Mouse (Mus musculus) olfactory bulb, adult 2 months (tissue): Measurements from ENCODE around the gene Prkra. TPM values are rescaled to one million over a fixed set of nuclear protein-coding genes. Genes with fewer than 3 reads are reported as not detected.

ENCODE experiments used
- H3K27ac ChIP-seq: fragments of 200-500 bp; 2 replicates; pipeline ENCODE4 v1.5.1; 2012; ENCODE audit warnings: low read depth, low read length; ENCODE audit not compliant: insufficient read depth
- H3K4me1 ChIP-seq: fragments of 200-500 bp; 2 replicates; pipeline ENCODE4 v1.6.1; 2012; ENCODE audit warnings: low read length; ENCODE audit not compliant: control insufficient read depth, insufficient read depth
- H3K4me3 ChIP-seq: fragments of 200-500 bp; 2 replicates; pipeline ENCODE4 v1.5.1; 2012; ENCODE audit warnings: mild to moderate bottlenecking, low read depth, low read length, moderate library complexity; ENCODE audit not compliant: insufficient read depth
- CTCF ChIP-seq: fragments of 200-500 bp; IDR thresholded peaks from 2 replicates; pipeline ENCODE4 v1.5.1; 2012; ENCODE audit warnings: low read depth, mild to moderate bottlenecking, low read length, moderate library complexity; ENCODE audit not compliant: insufficient read depth
- POLR2A ChIP-seq: fragments of 200-500 bp; IDR thresholded peaks from 2 replicates; pipeline ENCODE4 v1.6.1; 2012; ENCODE audit warnings: mild to moderate bottlenecking, low read depth, low read length, moderate library complexity; ENCODE audit not compliant: insufficient read depth
- WGBS: fragments of 180-500 bp; shearing (Covaris S2); methylation state at CpG from one replicate; pipeline ENCODE4 v1.1.7; 2018; 5-methylcytosine and 5-hydroxymethylcytosine counted together
- polyA plus RNA-seq: library from polyadenylated mRNA; stranded (reverse); fragments of >200 nt; gene quantifications from 2 replicates; pipeline ENCODE4 v1.2.4, GENCODE M21; 2012; ENCODE audit warnings: low replicate concordance; ENCODE audit not compliant: missing spikeins, insufficient read depth, insufficient read length

Prkra gene
- polyA plus RNA-seq, 1 experiment, result not detected

DNA sequence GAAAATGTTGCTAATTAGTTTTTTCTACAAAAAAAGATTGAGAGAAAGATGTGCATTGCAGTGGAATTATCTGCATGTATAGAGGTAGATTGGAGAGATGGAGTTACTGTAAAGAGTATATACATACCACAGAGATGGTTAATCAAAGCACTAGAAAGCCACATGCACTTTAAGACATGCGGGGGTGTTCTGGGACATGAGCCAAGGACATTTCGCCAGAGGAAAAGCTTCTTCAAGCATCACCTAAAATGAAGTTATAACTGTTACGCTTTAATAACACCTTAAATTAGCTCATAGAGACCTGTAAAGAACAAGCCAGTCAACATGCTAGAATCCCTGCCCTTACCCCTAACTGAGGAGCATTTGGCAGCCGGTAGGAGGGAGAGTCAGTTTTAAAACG, 19.4 kb upstream of the Prkra start:
- TF ChIP-seq POLR2A, result no peak
- TF ChIP-seq CTCF, result no peak
- H3K27ac ChIP-seq, result no peak overlapping the region
- no peaks in the 10 kb centered on the region for H3K4me1 ChIP-seq
- 53% methylated on average over 5 of the region's 5 CpGs for WGBS
- H3K4me3 ChIP-seq, result no peak overlapping the region

DNA sequence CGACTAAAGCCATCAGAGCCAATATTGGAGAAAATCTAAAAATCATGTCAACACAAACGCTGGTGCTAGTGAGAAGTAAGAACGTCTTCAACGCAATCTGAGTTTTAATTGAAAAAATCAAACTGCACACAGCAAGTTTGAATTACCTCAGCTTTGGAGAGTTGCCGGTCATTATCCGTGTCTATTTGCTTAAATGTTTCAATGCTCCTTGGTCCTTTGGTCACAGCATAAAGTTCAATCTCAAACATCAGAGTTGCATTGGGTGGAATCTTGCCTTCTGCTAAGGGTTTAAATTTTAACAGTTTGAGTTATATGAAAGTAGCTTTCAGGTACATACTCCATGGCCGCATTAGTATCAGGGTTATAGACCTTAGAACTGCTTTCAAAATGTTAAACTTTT, 17.7 kb upstream of the Prkra start:
- H3K4me3 ChIP-seq, result no peak overlapping the region
- no peak overlapping the region for H3K27ac ChIP-seq
- TF ChIP-seq POLR2A (no peak), CTCF (no peak)
- no peaks in the 10 kb centered on the region for H3K4me1 ChIP-seq
- 98% methylated on average over 7 of the region's 7 CpGs for WGBS

GRCm38 (mm10) chr2:76659419-76659818, 11.6 kb upstream of the Prkra start:
- H3K4me1 ChIP-seq, result no peaks in the 10 kb centered on the region
- TF ChIP-seq CTCF (no peak), POLR2A (no peak)
- H3K27ac ChIP-seq, result no peak overlapping the region
- no peak overlapping the region for H3K4me3 ChIP-seq
- 23% methylated on average over 8 of the region's 8 CpGs for WGBS

DNA sequence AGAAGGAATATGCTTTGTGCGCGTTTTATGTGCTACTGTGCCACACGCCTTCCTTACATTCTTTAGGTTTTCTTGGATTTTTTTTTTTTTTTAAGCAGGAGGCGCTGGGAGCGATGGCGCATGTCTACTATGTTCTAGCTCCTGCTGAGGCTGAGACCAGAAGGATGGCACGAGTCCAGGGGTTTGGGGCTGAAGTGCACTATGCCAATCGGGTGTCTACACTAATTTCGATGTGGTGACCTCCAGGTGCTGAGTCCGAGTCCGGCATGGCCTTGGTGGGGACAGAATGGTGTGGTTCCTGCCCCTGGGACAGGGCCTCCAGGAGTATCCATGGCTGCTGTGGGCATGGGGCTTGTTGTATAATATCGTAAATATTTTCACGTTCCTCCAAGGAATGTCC, 10.7 kb upstream of the Prkra start:
- Histone ChIP-seq H3K27ac (no peak overlapping the region), H3K4me1 (no peaks in the 10 kb centered on the region), H3K4me3 (no peak overlapping the region)
- TF ChIP-seq POLR2A, result no peak
- no peak for TF ChIP-seq CTCF
- WGBS, result 85% methylated on average over 13 of the region's 13 CpGs

DNA sequence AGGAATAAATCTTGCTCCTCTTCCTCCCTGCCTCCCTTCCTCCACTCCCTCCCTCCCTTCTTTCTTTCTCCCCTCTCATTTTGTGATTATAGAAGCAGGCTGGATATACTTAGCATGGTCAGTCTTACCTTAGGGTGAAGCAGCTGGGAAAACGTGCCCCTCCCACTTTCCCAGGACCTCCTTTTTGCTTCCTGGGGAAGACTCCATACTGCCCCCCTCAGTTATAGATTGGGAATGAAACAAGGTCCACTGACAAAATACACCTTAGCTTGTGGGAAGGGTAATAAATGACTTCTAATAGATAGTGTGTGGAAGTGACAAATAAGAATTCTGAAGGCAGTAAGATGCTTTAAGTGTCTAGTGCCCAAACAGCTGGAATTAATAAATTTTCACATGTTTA, 8.2 kb upstream of the Prkra start:
- whole genome bisulfite sequencing, result 16% methylated on average over 1 of the region's 1 CpGs
- Histone ChIP-seq H3K4me1 (no peaks in the 10 kb centered on the region), H3K27ac (no peak overlapping the region), H3K4me3 (no peak overlapping the region)
- no peak for TF ChIP-seq CTCF

DNA sequence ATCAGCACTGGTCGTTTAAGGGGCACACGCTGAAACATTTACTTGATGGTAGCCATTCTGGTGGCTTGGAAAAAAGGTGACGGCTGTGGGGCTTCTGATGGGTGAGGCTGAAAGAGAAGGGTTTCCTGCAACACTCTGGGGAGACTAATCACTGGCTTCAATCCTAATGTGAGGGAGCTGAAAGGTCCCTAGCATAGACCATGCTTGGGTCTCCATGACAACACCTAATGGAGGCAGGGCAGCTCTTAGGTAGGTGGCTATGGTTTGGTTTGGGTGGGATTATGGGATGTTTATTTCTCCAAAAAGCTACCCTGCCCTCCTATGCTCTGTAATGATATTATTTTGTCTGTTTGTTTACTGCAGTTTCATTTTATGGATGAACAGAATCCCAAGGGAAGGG, 7.6 kb upstream of the Prkra start:
- Histone ChIP-seq H3K4me3 (no peak overlapping the region), H3K4me1 (no peaks in the 10 kb centered on the region), H3K27ac (no peak overlapping the region)
- 85% methylated on average over 3 of the region's 3 CpGs for WGBS
- TF ChIP-seq POLR2A, result no peak
- no peak for TF ChIP-seq CTCF

- Histone ChIP-seq H3K4me3 (no peak overlapping the region), H3K4me1 (no peaks in the 10 kb centered on the region), H3K27ac (no peak overlapping the region)
- 81% methylated on average over 5 of the region's 5 CpGs for WGBS
- TF ChIP-seq CTCF, result no peak
- TF ChIP-seq POLR2A, result no peak
Measured at GRCm38 (mm10) chr2:76654646-76655045, 6.8 kb upstream of the Prkra start.

- Histone ChIP-seq H3K27ac (no peak overlapping the region), H3K4me1 (peaks cover 2% of the 10 kb centered on the region; the same call in 1 of the 2 replicates), H3K4me3 (no peak overlapping the region)
- 97% methylated on average over 4 of the region's 4 CpGs for WGBS
- TF ChIP-seq POLR2A (no peak), CTCF (no peak)
Measured at GRCm38 (mm10) chr2:76653070-76653469, 5.3 kb upstream of the Prkra start.

DNA sequence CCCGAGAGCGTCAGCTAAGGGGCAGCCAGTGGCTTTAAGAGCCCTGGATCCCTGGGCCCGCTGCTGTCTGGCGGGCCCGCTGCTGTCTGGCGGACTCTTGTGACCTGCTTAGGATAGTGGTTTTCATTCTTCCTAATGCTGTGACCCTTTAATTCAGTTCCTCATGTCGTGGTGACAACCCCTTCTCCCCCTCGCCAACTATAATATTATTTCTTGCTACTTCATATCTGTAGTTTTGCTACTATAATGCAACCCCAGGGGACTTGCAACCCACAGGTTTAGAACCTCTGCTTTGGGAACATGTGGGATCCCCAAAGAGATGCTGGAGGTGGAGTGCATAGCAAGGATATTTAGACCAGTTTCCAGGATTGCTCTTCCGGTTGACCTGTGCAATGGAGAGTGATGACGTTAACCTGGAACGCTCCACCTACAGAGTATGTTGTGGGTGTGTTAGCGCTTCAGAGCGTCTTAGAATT, 889 bp upstream of the Prkra start:
- Histone ChIP-seq H3K4me3 (peak overlapping the region; percentile 63), H3K27ac (no peak overlapping the region), H3K4me1 (peaks cover 2% of the 10 kb centered on the region)
- WGBS, result 24% methylated on average over 13 of the region's 13 CpGs
- no peak for TF ChIP-seq CTCF
- no peak for TF ChIP-seq POLR2A

DNA sequence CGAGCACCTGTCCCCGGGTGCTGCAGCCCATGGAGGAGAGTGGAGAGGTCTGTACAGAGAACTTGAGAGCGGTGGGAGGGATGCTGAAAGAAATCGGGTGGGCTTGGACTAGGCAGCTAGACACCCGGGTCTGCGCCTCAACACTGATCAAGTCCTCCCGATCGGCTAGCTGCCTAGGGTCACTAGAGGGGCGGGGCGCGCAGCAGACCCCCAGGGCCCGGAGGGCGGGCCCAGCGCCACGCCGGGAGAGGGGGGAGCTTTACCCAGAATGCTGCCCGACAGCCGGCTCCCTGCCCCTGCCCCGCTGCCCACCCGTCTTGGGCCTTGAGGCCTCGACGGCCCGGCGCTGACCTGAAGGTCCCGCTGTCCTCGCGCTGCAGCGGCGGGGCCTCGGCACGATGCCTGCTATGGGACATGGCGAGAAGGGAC, 360 bp downstream of the Prkra start:
- no peak for TF ChIP-seq POLR2A
- TF ChIP-seq CTCF, result no peak
- WGBS, result under 1% methylated on average over 31 of the region's 32 CpGs
- H3K4me3 ChIP-seq, result peak overlapping the region; percentile 63
- H3K27ac ChIP-seq, result no peak overlapping the region
- H3K4me1 ChIP-seq, result peaks cover 2% of the 10 kb centered on the region
